Mouse (Mus musculus): ENCODE results near the gene Clspn.
A peak's percentile ranks its signal among the peaks of the same experiment; 100 is the strongest.

Clspn gene

DNA sequence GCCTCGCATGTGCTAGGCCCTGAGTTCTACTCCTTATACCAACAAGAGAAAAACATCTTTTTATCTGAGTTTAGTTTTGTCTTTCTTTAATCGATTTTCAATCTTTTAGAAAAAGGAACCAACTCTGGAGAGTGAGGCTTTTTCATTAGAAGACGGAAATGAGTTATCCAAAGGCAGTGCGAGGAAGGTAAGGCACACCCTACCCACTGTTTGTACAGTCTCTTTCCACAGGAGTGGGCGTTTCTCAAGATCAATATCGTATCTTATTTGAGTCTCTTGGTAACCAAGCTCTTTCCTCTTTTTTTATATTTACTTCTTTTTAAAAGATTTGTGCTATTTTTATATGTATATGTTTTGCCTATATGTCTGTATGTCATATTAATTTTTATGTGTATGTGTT is 7.1 kb downstream of the Clspn start:
- DNase-seq (ENCODE audit: low spot score): no peak

DNA sequence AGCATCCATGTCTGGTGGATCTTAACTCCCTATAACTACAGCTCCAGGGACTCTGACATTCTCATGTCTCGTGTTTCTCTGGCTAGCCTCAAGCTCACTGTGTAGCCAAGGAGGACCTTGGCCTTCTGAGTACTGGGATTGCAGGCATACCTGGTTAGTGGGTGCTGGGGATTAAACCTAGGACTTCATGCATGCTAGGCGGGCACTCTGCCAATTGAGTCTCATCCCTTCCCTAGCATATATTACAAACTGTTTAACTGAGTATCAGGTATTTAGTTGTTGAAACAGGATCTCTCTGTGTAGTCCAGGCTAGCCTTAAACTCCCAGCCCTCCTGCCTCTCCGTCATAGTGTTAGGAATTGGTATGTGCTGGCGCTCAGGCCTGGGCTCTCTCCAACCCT is 10.5 kb downstream of the Clspn start:
- DNase-seq (ENCODE audit: low spot score): no peak

DNA sequence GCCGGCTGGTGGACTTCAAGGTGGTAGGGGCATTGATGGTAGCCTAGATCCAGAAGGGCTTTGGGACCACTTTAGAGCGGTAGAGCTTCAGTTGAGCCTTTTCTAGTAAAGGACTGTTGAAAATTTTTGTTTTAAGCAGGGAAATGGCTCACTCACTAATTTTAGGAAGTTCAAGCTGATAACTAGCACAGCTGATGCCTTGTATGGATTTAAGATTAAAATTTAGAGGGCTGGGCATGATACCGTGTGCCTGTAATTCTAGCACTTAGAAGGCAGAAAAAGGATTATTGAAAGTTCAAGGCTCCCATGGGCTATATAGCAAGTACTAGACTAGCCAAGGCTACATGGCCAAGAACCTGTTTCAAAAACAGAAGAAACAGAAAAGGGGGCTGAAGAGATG is 13.0 kb downstream of the Clspn start:
- no peak for DNase-seq (ENCODE audit: low spot score)

DNA sequence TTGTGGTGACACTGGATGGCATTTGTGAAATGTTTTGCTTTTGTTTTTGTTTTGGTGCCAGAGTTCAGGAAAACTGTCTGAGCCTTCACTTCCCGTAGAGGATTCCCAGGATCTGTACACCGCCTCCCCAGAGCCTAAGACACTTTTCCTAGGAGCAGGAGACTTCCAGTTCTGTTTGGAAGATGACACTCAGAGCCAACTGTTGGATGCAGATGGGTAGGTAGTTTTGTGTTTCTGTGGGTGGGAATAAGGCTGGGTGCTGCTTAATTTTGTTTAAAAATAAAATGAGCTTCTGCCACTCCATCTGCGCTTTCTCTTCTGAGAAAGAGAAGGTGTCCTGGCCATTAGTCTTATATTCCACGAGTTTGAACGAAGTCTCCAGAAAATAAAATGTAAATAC is 19.5 kb downstream of the Clspn start:
- DNase-seq (ENCODE audit: low spot score): no peak

DNA sequence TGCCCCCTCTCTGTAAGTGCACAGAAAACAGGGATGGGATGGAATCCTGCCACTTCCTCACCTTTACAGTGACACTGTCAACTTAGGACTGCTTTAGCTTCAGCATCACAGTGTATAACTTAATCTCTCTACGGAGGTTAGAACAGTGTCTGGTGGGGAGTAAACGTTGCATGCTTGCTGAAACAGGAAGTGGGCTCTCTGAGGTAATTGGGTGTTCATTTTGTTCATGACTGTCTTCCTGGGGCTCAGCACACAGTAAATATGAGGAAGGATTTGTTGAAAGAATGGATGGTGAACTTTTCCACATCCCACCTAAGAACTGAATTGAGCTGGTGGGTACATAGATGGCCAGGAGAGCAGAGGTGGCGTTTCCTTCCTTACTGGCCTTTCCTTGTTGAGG is 21.2 kb downstream of the Clspn start:
- no peak for DNase-seq (ENCODE audit: low spot score)

DNA sequence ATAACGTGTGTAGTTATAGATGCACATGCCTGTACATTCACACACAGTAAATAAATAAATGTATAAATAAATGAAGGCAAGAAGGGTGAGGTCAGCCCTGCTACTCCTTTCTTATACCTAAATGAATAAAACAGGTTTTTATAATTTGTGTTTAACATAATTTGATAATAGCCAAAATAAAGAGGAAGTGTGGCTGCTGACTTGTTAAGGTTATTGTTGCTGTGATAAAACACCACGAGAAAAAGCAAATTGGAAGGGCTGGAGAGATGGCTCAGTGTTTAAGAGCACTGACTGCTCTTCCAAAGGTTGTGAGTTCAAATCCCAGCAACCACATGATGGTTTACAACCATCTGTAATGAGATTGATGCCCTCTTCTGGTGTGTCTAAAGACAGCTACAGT is 22.3 kb downstream of the Clspn start:
- DNase-seq (ENCODE audit: low spot score): no peak

DNA sequence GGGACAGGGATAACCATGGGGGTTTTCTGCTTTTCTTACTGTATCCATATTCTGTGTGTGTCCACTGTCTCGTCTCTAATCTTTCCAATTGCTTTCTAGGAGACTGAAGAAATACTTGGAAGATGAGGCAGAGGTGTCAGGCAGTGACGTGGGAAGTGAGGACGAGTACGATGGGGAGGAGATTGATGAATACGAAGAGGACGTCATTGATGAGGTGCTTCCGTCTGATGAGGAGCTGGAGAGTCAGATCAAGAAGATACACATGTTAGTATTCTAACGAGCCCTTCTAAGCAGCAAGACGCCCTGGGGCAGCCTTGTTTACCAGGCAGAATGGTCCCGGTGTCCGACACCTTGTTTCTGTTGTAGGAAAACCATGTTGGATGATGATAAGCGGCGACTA is 29.0 kb downstream of the Clspn start:
- no peak for DNase-seq (ENCODE audit: low spot score)

DNA sequence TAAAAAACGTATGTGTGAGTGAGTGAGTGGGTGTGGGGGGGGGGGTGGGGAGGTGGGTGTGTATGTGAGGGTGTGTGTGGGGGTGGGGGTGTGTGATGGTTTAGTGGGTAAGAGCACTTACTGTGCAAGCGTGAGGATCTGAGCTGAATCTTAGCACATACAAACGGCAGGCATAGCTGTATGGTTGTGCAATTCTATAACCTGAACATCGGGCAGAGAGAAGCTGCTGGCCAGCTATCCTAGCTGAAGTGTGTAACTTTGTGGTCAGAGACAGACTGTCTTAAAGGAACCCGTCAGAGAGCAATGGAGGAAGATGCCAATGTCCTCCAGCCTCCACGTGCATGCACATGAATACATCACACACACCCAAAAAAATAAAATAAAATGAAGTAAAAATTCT is 35.3 kb downstream of the Clspn start:
- DNase-seq (ENCODE audit: low spot score): no peak

DNA sequence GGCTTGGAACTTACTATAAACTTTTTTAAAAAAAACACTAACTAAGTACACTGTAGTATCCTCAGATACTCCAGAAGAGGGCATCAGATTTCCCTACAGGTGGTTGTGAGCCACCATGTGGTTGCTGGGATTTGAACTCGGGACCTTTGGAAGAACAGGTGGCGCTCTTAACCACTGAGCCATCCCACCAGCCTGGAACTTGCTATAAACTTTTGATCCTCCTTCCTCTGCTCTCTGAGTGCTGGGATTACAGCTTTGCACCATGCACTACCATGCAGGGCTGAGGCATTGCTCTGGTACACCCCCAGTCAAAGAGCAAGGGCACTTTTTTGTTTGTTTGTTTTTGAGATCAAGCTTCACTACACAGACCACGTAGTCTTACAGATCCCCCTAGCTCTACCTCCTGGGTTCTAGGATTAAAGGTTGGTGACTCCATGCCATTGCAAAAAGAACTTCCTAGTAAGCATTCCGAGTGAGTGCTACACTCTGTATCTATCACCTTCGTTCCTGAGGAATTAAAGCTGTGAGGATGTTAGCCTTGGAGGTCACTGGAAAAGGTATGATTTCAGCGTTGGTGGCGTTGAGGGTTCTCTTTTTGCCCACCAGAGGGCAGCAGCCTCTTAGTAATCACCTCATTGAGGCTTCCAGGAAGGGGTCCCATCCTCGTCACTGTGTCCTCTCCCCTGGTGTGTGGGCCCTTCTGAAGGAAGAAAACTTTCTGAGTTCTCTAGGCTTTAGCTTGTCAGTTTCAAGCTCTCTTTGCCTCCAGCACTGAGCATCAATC is 43.4 kb downstream of the Clspn start:
- DNase-seq (ENCODE audit: low spot score): peak; percentile 65

DNA sequence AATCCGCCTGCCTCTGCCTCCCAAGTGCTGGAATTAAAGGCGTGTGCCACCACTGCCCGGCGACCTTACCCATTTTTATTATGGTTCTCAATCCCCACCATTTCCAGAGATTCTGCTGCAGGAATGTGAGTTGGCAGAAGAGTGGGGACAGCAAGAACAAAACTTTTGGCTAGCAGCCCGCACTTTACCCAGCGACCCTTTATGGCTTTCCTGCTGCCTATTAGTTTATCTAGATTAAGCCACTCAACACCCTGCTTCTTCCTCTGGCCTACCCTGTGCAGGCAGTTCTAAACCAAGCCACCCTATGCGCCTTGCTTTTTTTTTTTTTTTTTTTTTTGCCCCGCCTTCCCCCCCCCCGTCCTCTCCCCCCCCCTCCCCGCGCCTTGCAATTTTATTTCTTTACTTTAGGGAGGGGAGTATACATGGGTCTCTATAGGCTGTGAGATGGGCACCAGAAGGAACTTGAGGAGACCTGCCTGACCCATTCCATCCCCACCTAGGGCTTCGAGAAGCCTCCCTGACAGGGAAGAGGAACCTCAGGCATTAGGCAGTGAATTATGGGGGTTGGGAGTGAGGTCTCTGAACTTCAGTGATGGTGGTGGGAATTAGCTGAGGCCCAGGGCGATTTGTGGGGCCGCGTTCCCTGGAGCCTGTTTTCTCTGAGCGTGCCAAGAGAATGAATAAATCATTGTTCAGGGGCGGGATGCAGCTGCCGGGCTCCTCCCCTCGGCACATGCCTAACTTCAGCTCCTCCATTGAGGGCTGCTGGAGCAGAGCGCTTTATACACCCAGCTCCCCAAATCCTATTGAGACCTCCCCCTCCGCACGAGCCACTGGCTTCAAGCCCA is 45.1 kb downstream of the Clspn start:
- DNase-seq (ENCODE audit: low spot score): peak; percentile 40

DNA sequence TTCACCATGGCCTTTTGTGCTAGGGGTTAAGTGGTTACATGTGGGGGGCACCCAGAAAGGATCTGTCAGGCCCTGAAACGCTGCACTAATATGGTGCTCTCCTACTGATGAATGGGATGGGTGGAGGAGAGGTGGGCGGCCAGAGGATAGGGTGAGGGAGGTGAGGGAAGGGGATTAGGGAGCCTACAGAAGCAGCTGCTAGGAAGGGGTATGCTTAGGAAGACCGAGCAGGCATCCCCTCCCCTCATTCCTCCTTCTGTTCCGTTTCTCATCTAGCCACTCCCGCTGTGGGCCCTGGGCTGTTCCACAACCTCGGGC is 45.7 kb downstream of the Clspn start:
- DNase-seq (ENCODE audit: low spot score): no peak

DNA sequence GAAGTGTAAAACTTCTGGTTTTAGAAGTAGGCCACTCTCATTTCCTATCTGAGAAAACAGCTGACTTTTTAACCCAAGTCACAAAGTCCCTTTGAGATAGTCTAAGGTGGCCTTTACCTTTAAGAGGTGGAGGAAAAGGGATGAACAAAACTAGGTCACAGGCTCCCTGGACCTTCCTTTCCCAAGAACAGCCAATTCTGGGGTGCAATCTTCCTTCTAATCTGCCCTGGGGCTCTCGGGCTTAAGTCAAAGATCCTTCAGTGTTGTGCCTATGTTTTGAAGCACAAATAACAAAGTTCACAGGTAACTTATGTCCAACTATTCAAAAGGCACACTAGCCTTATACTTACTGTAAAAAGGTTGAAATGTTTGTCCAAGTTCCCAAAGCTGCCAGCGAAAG is 47.4 kb downstream of the Clspn start:
- no peak for DNase-seq (ENCODE audit: low spot score)

DNA sequence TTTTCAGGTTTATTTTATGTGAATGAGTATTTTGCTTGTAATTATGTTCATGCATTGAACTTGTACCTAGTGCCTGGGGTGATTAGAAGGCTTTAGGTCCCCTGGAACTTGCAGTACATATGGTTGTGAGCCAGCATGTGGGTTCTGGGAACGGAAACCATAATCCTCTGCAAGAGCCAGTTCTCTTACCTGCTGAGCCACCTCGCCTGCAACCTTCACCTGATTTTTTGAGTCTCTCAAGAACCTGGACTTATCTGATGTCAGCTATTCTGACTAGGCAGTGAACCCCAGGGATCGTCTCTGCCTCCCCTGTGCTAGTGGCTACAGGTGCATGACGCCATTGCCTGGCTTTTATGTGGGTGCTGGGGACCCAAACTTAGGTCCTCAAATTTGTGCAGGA is 49.0 kb downstream of the Clspn start:
- DNase-seq (ENCODE audit: low spot score): no peak

DNA sequence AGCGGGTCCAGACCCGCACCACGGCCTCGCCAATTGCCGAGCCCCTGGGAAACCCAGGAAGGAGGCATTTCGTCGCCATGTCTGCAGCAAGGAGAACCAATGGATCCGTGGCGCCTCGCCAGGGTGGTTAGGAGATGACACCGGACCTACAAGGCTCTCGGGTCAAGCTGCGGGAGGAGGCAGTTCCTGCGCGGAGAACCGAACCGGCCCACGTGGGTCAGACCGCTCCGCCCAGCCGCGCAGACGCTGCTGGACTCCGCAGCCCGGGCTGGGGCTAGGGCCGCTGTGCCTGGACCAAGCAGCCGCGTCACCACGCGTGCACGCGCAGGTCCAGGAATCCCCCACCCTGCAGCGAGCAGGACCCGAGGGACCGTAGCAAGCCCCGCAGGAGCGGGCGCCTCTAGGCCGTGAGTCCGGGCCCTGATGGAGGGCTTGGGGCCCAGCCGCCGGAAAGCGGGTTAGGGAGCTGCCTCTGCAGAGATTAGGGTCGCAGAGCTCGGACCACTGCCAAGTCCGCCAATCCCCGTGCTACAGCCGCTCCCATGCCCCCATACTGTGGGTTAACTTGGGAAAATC is 53.0 kb downstream of the Clspn start, which contains the start of gene 5730409E04Rik:
TSS of gene 5730409E04Rik (plus strand) at position 213 of the 576 bp plus-strand sequence.
- peak; percentile 43 for DNase-seq (ENCODE audit: low spot score)

DNA sequence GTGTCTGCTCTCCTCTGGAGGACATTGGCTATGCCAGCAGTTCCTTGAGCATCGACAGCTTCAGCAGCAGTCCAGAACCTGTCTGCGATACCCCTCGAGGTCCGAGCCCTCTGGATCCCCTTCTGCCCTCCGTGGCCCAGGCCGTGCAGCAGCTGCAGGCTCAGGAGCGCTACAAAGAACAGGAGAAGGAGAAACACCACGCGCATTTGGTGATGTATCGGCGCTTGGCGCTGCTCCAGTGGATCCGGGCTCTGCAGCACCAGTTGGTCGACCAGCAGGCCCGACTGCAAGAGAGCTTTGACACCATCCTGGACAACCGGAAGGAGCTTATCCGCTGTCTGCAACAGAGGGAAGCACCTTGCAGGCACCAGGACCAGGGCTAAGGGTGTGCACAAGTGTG is 55.3 kb downstream of the Clspn start:
- peak; percentile 69 for DNase-seq (ENCODE audit: low spot score)

DNA sequence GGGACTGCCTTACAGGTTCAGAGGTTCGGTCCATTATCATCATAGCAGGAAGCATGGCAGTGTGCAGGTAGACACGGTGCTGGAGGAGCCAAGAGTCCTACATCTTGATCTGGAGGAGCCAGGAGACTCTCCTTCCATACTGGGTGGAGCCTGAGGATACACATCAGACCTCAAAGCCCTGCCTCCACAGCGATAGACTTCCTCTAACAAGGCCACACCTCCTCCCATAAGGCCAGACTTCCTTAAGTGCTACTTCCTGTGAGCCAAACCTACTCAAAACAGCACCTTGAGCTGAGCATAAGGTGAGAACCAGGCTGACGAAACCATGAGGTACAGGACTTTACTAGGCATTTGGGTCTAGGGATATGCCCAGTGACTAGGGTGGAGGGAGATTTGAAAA is 59.6 kb downstream of the Clspn start:
- DNase-seq (ENCODE audit: low spot score): no peak

DNA sequence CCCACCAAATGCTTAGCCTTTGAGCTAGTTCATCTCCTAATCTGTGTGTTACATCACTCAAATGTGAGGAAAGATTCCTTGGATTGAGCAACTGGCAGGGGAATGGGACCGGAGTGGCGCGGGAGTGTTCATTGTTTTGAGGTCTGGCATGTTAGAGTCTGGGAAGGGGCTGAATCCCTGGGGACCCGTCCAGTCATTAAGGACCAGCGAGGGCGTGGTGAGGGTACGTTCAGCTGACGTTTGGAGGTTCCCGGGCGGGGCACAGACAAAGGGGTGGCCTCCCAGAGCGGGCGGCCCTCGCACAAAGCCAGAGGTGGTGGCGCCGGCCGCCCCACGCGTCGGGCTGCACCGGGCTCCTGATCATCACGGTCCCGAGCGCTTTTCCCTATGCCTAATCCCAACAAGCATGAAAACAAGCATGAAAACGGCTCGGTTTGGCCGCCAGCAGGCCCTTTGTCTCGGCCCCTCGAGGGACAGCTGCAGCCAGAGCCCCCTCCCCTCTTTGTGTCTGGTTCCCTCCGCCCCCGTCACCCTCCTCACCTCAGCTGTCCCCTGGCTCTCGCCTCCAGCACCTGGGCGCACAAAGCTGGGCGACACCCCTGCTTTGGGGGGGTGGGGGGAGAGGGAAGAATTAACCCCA is 63.1 kb downstream of the Clspn start:
- peak; percentile 19 for DNase-seq (ENCODE audit: low spot score)

DNA sequence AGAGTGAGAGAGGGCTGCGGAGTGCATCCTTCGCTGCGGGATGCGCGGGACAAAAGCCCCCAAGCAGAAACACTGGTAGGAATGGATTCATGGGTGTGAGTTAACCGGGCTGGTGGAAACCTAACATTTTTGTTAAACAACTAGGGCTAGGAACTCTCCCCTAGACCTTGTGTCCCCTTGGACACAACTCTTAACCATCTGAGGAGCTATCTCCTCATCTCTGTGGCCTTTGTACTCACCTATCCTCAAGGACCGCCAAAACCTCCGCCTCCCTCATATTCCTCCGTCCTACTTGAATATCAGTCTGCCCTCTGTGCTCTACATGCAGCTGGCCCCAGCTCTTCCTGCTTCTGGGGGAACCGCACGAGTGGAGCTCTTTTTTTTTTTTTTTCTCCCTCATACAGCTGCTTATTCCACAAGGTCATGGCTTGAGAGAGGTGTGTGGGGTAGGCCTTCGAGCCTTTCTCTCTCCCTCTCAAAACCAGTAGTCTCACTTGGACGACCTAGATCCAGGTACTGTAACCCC is 63.7 kb downstream of the Clspn start:
- no peak for DNase-seq (ENCODE audit: low spot score)

DNA sequence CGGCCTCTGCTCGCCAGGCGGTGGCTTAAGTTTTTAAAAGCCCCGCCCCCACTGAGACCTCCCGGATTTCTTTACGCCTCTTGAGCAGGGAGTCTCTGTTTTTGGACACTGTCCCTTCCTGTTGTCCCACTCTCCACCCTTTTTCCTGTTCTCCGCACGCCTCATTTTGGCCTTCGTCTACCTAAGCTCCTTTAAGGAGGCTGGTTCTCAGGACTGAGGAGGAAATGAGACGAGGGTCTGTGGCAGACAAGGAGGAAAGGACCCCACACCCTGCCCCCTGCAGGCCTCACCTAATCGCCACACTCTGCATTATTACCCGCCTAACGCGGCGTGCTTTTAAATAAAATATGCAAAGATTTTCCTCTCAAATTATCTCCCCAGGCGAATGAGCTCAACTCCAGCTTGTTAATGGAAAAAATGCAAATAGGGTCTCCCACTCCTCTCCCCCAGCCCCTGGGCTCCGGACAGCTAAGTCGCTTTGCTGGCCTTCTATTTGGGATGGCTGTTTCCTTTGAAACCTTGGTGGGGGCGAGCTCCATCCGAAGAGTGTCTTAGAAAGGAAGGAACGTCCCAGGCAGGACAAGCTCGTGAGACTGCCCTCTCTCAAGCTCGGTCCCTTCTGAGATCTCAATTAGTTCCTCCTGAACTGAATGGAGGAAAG is 70.4 kb downstream of the Clspn start:
- DNase-seq (ENCODE audit: low spot score): no peak

DNA sequence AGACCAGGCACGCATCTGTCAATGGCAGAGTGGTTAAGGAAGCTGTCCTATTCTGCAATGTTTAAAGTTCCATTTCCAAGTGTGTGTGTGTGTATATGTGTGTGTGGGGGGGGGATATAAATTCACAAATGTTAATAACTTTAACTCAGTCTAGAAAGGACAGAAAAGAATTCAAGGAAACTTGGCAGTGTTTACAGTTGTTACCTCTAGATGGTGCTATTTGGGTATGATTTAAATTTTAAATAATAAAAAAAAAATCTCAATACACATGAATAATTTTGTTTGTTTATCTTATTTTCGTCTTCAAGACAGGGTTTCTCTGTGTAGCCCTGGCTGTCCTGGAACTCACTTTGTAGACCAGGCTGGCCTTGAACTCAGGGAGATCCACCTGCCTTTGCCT is 75.2 kb downstream of the Clspn start:
- DNase-seq (ENCODE audit: low spot score): no peak

DNA sequence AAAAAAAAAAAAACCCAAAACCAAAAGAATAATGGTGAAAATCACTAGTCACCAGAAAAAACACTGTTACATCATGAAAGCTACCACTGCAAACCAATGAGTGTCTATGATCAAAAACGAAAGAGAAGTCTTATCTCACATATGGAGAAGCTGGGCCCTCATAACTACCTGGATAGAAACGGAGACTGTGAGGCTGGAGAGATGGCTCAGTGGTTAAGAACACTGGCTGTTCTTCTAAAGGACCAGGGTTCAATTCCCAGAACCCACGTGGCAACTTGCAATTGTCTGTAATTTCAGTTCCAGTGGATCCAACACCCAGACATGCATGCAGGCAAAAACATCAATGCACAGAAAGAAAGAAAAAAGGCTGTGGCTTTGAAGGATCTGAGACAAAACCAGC is 75.9 kb downstream of the Clspn start:
- no peak for DNase-seq (ENCODE audit: low spot score)

DNA sequence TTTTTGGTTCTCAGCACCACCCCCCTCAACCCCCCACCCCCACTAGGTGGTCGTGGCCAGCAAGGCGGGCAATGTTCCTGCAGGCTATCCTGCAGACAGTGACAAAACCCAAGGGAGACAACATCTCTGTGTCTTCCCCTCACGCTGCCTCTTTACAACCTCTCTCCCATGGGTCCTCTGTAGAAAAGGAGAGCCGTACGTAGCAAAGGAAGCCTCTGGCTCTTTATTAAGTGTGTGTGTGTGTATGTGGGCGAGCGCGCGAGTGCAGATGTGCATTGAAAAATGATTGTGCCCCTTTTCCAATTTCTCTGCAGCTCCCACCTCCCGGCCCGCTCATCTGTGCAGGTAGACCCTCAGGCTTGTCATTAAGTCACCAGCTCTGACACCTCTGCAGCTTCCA is 79.6 kb downstream of the Clspn start:
- DNase-seq (ENCODE audit: low spot score): no peak
